Mouse (Mus musculus) midbrain, embryonic 13.5 days (tissue): ENCODE results near the gene Nav3. TPM values are rescaled to one million over a fixed set of nuclear protein-coding genes. Genes with fewer than 3 reads are reported as not detected.

Source experiments
- ATAC-seq: fragments of 200-750 bp; cut with Nextera tagmentation; 2 replicates; pipeline ENCODE4 v1.8.0; 2017; ENCODE audit warnings: mild to moderate bottlenecking, moderate TSS enrichment, moderate library complexity
- H3K27ac ChIP-seq: fragments of 300-500 bp; sonication (generic); 2 replicates; pipeline ENCODE4 v1.5.1; 2015; ENCODE audit warnings: inconsistent platforms, mild to moderate bottlenecking, moderate library complexity
- H3K27me3 ChIP-seq: fragments of 300-500 bp; sonication (generic); 2 replicates; pipeline ENCODE4 v1.6.1; 2015; ENCODE audit warnings: mild to moderate bottlenecking, inconsistent platforms
- H3K36me3 ChIP-seq: fragments of 300-500 bp; sonication (generic); 2 replicates; pipeline ENCODE4 v1.6.1; 2015; ENCODE audit warnings: mild to moderate bottlenecking, inconsistent platforms
- H3K4me1 ChIP-seq: fragments of 300-500 bp; sonication (generic); replicated peaks from 2 replicates; pipeline ENCODE4 v1.6.1; 2015; ENCODE audit warnings: inconsistent platforms
- H3K4me2 ChIP-seq: fragments of 300-500 bp; sonication (generic); replicated peaks from 2 replicates; pipeline ENCODE4 v1.6.1; 2015; ENCODE audit warnings: moderate library complexity, mild to moderate bottlenecking, inconsistent platforms
- H3K4me3 ChIP-seq: fragments of 300-500 bp; sonication (generic); replicated peaks from 2 replicates; pipeline ENCODE4 v1.5.1; 2015; ENCODE audit warnings: mild to moderate bottlenecking, inconsistent platforms
- H3K9ac ChIP-seq: fragments of 300-500 bp; sonication (generic); replicated peaks from 2 replicates; pipeline ENCODE4 v1.6.1; 2015; ENCODE audit warnings: mild to moderate bottlenecking, inconsistent platforms
- H3K9me3 ChIP-seq: fragments of 300-500 bp; sonication (generic); 2 replicates; pipeline ENCODE4 v1.6.1; 2016; ENCODE audit warnings: mild to moderate bottlenecking, inconsistent platforms
- WGBS: fragments of 180-500 bp; shearing (Covaris S2); methylation state at CpG from one replicate; pipeline ENCODE4 v1.1.7; 2015; 5-methylcytosine and 5-hydroxymethylcytosine counted together
- polyA plus RNA-seq: library from polyadenylated mRNA; unstranded; fragments of >200 nt; fragmentation: Nextera tagmentation; extraction: Ambion mirVana; gene quantifications from 2 replicates; pipeline ENCODE4 v1.2.1, GENCODE M21; 2015

The Nav3 gene
- polyA plus RNA-seq, 1 experiment from 2014 or later, result 20.2 TPM

DNA sequence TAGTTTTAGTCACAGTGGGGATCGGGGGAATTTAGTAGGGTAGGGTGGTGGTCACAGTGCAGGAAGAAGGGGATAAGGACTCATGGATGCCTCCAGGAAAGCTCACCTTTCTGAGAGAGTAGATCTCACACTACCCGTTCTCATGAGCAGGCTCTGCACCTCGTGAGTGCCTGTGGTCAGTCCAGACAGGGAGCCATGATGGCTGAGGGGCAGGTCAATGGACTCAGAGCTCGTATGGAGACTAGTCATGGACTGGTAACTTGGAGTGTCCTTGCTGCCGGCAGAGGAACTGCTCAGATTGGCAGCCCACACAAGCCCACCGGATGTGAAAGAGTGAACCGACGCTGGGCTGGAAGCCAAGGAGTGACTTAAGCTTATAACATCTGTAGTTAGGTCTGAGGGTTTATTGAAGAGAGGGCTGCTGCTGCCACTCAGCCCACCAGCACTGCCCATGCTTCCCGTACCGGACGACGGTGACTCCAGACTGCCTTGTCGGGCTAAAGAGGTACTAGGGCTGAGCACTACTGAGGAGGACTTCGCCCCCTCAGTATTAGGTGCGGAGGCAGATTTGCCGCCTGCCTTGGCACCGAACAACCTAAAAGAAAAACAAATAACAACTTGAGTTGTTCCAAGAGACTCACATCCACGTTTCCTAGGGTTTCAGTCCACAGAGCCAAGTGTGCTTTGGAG lies 691.4 kb downstream of the Nav3 start:
- no peak overlapping the region for H3K27ac ChIP-seq
- no peak overlapping the region for H3K4me2 ChIP-seq
- no peak overlapping the region for H3K9ac ChIP-seq
- no peaks in the 10 kb centered on the region for H3K9me3 ChIP-seq
- ATAC-seq, result peak; percentile 67; the same call in 1 of the 2 replicates
- H3K36me3 ChIP-seq, result no peaks in the 10 kb centered on the region; the same call in 1 of the 2 replicates
- 87% methylated on average over 18 of the region's 18 CpGs for WGBS
- H3K4me1 ChIP-seq, result no peaks in the 10 kb centered on the region
- no peak overlapping the region for H3K4me3 ChIP-seq
- H3K27me3 ChIP-seq, result no peaks in the 10 kb centered on the region

DNA sequence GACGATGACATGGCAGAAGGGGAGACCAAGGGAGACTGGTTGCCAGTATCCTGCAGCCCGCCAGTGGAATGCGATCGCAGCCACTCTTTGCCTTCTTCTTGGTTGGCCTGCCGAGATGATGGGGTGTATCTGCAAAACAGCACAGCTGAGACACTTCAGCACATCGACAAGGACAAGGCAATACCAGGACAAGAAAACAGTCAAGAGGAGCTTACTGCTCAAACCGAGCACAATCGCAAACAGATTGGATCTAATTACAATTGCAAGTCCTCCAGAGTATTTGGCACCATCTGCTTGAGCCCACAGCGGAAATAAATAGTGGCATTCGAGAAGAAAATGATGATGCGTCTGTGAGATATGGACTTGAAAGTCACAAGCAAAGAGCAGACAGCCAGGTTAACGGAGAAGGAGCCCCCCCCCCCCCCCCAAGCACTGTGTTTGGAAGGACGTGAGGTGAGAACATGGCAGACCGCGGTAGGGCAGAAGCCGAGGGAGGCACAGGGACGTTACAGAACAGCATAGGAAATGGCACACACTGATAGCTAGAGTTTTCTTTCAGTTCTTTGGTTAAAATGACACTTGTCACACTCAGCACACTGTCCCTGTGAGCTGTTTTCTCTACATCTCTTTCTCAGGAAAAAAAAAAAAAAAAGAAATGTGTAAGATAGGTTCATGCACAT lies 696.9 kb downstream of the Nav3 start:
- H3K4me2 ChIP-seq, result no peak overlapping the region
- peak; percentile 27; the same call in 1 of the 2 replicates for ATAC-seq
- H3K27ac ChIP-seq, result peak overlapping the region; percentile 44; the same call in 1 of the 2 replicates

DNA sequence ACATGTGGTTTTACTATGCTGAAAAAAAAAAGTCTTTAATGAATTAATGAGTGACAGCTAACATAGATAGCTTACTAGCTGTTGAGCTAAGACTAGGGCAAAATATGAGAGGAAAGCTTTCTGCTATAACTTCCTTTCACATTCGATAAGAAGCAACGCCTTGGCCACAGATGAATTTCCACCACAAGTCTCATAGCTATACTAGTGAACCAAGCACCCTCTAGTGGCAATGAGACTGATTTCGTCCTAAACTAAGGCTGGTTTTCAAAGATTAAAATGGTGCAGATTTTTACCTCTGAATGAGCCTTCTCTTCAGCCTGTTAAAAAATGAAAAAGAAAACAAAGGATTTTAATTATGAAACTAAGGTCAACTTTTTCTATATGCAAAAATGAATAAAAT lies 709.1 kb downstream of the Nav3 start:
- H3K9me3 ChIP-seq, result peaks cover 7% of the 10 kb centered on the region; the same call in 1 of the 2 replicates
- H3K4me1 ChIP-seq, result 0 out of 2 replicates have a peak, but pooled peaks cover under 1% of the 10 kb centered on the region
- no peak overlapping the region for H3K4me2 ChIP-seq
- WGBS, result 40% methylated on average over 3 of the region's 3 CpGs
- no peak overlapping the region for H3K4me3 ChIP-seq
- H3K27me3 ChIP-seq, result no peaks in the 10 kb centered on the region
- no peak overlapping the region for H3K27ac ChIP-seq
- peaks cover 25% of the 10 kb centered on the region for H3K36me3 ChIP-seq
- H3K9ac ChIP-seq, result no peak overlapping the region
- ATAC-seq, result no peak

More for the DNA sequence above, 696.9 kb downstream of the Nav3 start:
- 79% methylated on average over 17 of the region's 17 CpGs for WGBS
- H3K27me3 ChIP-seq, result no peaks in the 10 kb centered on the region
- no peaks in the 10 kb centered on the region for H3K36me3 ChIP-seq
- no peaks in the 10 kb centered on the region for H3K9me3 ChIP-seq
- H3K4me3 ChIP-seq, result no peak overlapping the region
- no peak overlapping the region for H3K9ac ChIP-seq
- H3K4me1 ChIP-seq, result no peaks in the 10 kb centered on the region

DNA sequence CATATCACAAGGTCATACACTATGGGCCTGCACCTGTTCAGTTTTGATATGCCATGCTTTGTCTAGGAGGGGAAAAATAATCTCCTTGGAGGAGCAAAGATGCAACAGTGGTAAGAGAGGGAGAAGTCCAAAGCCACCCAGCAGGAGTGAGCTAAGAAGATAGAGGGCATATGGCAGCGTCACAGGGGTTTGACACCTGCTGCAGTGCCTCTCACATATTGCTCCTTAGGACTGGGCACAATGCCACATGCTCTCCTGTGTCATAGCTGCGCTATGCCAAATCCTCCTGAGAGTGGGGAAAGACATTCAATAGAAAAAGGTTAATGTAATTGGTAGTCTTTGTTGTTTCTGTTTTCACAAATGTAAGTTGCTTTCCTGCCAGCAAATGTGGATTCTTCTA lies 714.3 kb downstream of the Nav3 start:
- WGBS, result 53% methylated on average over 2 of the region's 2 CpGs
- H3K4me1 ChIP-seq, result 0 out of 2 replicates have a peak, but pooled peaks cover 4% of the 10 kb centered on the region
- ATAC-seq, result no peak

DNA sequence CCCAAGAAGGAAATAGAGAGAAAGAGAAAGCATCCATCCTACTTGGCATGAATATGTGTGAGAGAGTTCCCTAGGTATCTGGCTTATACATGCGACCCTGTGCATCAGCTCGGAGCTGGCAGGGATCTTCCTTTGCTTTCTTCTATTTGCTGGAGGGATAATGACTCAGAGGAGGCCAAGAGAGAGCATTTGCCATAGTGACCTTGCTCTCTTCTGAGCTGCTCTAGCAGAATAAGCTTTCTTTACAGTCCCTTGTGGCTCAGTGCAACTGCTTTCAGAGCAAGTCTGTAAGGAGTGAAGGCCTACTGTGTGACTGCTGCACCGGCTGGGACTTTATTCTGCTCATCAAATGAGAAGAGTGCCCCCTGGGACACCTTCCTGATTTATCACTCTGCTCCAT lies 715.7 kb downstream of the Nav3 start:
- Histone ChIP-seq H3K27me3 (no peaks in the 10 kb centered on the region), H3K9ac (no peak overlapping the region), H3K4me3 (no peak overlapping the region), H3K27ac (no peak overlapping the region), H3K36me3 (peaks cover 15% of the 10 kb centered on the region), H3K4me1 (0 out of 2 replicates have a peak, but pooled peaks cover 4% of the 10 kb centered on the region), H3K4me2 (no peak overlapping the region), H3K9me3 (peaks cover 9% of the 10 kb centered on the region)
- no peak for ATAC-seq
- WGBS, result 27% methylated on average over 3 of the region's 3 CpGs

More for the DNA sequence above, 714.3 kb downstream of the Nav3 start:
- no peaks in the 10 kb centered on the region for H3K27me3 ChIP-seq
- H3K27ac ChIP-seq, result no peak overlapping the region
- no peak overlapping the region for H3K4me3 ChIP-seq
- peaks cover 28% of the 10 kb centered on the region for H3K36me3 ChIP-seq
- H3K9me3 ChIP-seq, result peaks cover 9% of the 10 kb centered on the region
- no peak overlapping the region for H3K9ac ChIP-seq
- H3K4me2 ChIP-seq, result no peak overlapping the region

DNA sequence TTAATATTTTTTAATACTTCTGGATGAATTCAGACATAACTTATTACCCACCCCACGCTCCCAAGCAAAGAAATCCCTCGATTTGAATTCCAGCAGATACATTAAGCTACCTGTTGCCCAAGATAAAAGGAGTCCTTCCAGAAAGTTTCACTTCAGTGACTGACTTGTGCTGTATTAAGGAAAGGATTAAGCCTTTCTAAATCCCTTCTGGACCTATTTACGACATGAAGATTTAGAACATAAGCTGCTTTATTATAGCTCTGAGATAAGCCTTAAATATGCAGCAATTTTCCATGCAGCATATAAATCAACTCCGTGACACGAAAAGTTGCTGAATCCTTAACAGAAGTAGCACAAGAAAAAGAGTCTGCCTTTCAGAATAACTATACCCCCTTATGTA lies 732.4 kb downstream of the Nav3 start:
- Histone ChIP-seq H3K27me3 (no peaks in the 10 kb centered on the region), H3K4me3 (no peak overlapping the region), H3K9ac (no peak overlapping the region), H3K27ac (no peak overlapping the region), H3K9me3 (no peaks in the 10 kb centered on the region), H3K4me2 (no peak overlapping the region), H3K4me1 (no peaks in the 10 kb centered on the region), H3K36me3 (peaks cover 4% of the 10 kb centered on the region; the same call in 1 of the 2 replicates)
- 40% methylated on average over 5 of the region's 5 CpGs for WGBS
- no peak for ATAC-seq

DNA sequence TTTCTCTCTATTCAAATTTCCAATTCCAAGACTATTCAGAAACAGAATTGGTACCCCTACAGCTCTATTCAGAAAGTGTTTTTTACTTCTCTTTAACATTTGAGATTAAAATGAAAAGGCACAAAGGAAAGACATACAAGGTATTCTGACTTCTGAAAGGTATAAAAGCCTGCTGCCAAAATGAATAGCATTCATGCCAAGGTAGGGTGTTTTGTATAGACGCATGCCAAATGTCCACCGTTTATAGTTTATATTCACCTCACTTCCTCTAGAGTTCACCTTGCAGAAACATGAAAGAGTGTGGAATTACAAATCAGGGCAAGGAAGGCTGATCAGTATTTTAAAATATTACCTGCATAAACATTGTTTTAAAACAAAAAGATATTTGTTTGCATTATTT lies 737.2 kb downstream of the Nav3 start:
- Histone ChIP-seq H3K27me3 (no peaks in the 10 kb centered on the region), H3K27ac (no peak overlapping the region), H3K4me3 (no peak overlapping the region), H3K4me2 (no peak overlapping the region), H3K36me3 (0 out of 2 replicates have a peak, but pooled peaks cover 5% of the 10 kb centered on the region), H3K4me1 (no peaks in the 10 kb centered on the region), H3K9ac (no peak overlapping the region), H3K9me3 (no peaks in the 10 kb centered on the region)
- WGBS, result 69% methylated on average over 2 of the region's 2 CpGs
- no peak for ATAC-seq

DNA sequence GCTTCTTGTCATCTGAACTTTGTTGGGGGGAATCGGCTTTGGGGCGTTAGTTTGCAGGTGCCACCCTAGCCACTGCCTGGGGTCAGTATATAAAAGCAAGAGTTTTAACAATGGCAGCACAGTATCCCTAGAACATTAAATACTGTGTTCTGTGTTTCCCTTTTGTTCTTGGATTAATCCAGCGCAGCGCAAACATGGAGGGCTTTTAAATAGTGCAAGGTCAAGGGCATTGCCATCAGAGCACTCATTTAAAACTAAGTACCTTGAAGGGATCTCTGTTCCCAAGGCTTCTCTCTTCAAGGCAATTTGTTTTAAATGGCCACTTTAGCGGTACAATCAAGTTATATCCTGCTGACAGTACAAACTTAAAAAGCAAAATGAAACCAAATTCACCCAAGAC lies 737.6 kb downstream of the Nav3 start:
- H3K36me3 ChIP-seq, result 0 out of 2 replicates have a peak, but pooled peaks cover 5% of the 10 kb centered on the region
- H3K27ac ChIP-seq, result no peak overlapping the region
- no peaks in the 10 kb centered on the region for H3K27me3 ChIP-seq
- H3K4me1 ChIP-seq, result no peaks in the 10 kb centered on the region
- H3K4me3 ChIP-seq, result no peak overlapping the region
- H3K9me3 ChIP-seq, result no peaks in the 10 kb centered on the region
- no peak overlapping the region for H3K4me2 ChIP-seq
- H3K9ac ChIP-seq, result no peak overlapping the region
- WGBS, result 28% methylated on average over 5 of the region's 5 CpGs
- no peak for ATAC-seq

DNA sequence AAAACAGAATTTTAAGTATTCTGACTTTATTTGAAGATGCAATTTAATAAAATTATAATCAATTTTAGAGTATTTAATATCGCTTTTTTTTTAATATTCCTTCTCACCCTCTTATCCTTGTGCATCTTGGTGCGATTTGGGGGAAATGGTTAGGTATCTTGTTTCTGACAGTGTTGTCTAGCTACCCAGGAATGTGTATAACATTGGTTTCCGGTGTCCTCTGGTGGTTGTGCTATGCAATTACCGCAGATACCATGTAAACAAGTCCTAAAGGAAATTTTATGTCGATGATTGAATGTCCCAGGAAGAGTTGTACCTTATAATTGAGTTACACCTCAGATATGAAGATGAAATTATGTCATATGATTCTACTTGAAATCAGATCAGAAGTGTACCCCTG lies 743.0 kb downstream of the Nav3 start:
- no peak overlapping the region for H3K27ac ChIP-seq
- no peak overlapping the region for H3K4me3 ChIP-seq
- peaks cover 9% of the 10 kb centered on the region; the same call in 1 of the 2 replicates for H3K36me3 ChIP-seq
- H3K9ac ChIP-seq, result no peak overlapping the region
- no peaks in the 10 kb centered on the region for H3K27me3 ChIP-seq
- H3K4me1 ChIP-seq, result no peaks in the 10 kb centered on the region
- no peak overlapping the region for H3K4me2 ChIP-seq
- WGBS, result 37% methylated on average over 5 of the region's 5 CpGs
- ATAC-seq, result peak; percentile 66; the same call in 1 of the 2 replicates
- no peaks in the 10 kb centered on the region for H3K9me3 ChIP-seq

DNA sequence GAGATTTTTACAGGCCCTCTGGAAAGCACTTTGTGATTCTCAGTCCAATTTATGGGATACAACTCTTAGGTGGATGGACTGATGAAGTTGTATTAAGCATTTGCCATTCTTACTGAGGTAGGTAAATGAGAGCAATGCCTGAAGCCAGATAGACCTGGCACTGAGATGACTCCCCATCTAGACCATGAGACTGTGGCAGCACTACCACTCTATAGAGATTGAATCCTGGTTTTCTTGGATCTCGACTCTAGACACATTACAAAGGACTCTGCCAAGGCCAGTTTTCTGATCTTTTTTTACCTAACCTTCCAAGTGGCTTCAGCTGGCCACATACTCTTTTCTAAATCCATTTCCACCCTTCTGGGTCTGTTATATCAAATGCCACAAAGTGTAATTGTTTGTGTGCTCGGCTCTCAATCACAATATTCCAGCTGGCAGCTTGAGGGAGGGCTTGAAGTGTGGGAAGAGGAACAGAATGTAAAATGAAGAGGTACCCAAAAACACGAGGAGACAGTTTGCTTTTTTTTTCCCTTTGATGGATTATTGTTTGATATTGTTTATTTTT lies 756.2 kb downstream of the Nav3 start:
- Histone ChIP-seq H3K27me3 (no peaks in the 10 kb centered on the region), H3K4me3 (no peak overlapping the region), H3K36me3 (no peaks in the 10 kb centered on the region), H3K27ac (no peak overlapping the region), H3K9ac (no peak overlapping the region), H3K4me1 (0 out of 2 replicates have a peak, but pooled peaks cover 4% of the 10 kb centered on the region), H3K9me3 (no peaks in the 10 kb centered on the region), H3K4me2 (no peak overlapping the region)
- 45% methylated on average over 3 of the region's 3 CpGs for WGBS
- ATAC-seq, result no peak

DNA sequence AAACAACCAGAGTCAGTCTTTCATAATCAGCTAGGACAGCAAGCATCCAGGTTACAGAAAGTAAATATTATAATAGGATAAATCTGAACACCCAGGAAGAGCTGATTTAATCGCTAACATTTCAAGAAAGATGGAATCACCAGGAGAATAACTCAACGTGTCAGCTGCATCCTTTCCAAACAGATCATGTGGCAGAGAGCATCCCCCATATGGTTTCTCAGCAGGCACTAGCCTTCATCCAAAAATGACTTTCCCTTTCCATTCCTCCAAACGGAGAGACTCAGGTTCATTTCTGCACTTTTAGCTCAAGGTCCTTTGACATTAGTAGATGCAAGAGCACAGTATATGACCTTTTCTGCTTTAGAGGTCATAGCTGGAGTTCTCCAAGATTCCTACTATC lies 765.4 kb downstream of the Nav3 start:
- Histone ChIP-seq H3K36me3 (no peaks in the 10 kb centered on the region), H3K4me2 (no peak overlapping the region), H3K4me1 (peaks cover 1% of the 10 kb centered on the region; the same call in 1 of the 2 replicates), H3K27ac (no peak overlapping the region), H3K9ac (no peak overlapping the region), H3K9me3 (no peaks in the 10 kb centered on the region), H3K27me3 (no peaks in the 10 kb centered on the region), H3K4me3 (no peak overlapping the region)
- WGBS, result 66% methylated on average over 3 of the region's 3 CpGs
- ATAC-seq, result no peak
